Mouse (Mus musculus) embryonic facial prominence, embryonic 14.5 days (tissue): ENCODE data around the gene Myo1e. TPM values are rescaled to one million over a fixed set of nuclear protein-coding genes. Genes with fewer than 3 reads are reported as not detected.

Experiments
- ATAC-seq: fragments of 200-750 bp; cut with Nextera tagmentation; 2 replicates; pipeline ENCODE4 v1.8.0; 2017; ENCODE audit warnings: low read depth, moderate number of reproducible peaks, moderate TSS enrichment
- DNase-seq: peaks from one replicate; pipeline ENCODE4 v3.0.0-alpha.2; 2015; ENCODE audit warnings: low spot score
- H3K27ac ChIP-seq: fragments of 300-500 bp; sonication (generic); replicated peaks from 2 replicates; pipeline ENCODE4 v1.5.1; 2014; ENCODE audit warnings: low read depth, mild to moderate bottlenecking, low read length, moderate library complexity
- H3K27me3 ChIP-seq: fragments of 300-500 bp; sonication (generic); replicated peaks from 2 replicates; pipeline ENCODE4 v1.6.1; 2014; ENCODE audit warnings: low read length; ENCODE audit not compliant: control insufficient read depth, insufficient read depth
- H3K36me3 ChIP-seq: fragments of 300-500 bp; sonication (generic); 2 replicates; pipeline ENCODE4 v1.6.1; 2014; ENCODE audit warnings: low read length, mixed read lengths; ENCODE audit not compliant: control insufficient read depth, insufficient read depth
- H3K4me1 ChIP-seq: fragments of 300-500 bp; sonication (generic); 2 replicates; pipeline ENCODE4 v1.6.1; 2014; ENCODE audit warnings: antibody characterized with exemption, low read length; ENCODE audit not compliant: control insufficient read depth, insufficient read depth
- H3K4me2 ChIP-seq: fragments of 300-500 bp; sonication (generic); 2 replicates; pipeline ENCODE4 v1.6.1; 2014; ENCODE audit warnings: low read depth, mild to moderate bottlenecking, low read length, moderate library complexity, mixed read lengths
- H3K4me3 ChIP-seq: fragments of 300-500 bp; sonication (generic); 2 replicates; pipeline ENCODE4 v1.5.1; 2014; ENCODE audit warnings: low read depth, mild to moderate bottlenecking, low read length
- H3K9ac ChIP-seq: fragments of 300-500 bp; sonication (generic); 2 replicates; pipeline ENCODE4 v1.6.1; 2014; ENCODE audit warnings: low read depth, mild to moderate bottlenecking, low read length, moderate library complexity, mixed read lengths
- H3K9me3 ChIP-seq: fragments of 300-500 bp; sonication (generic); 2 replicates; pipeline ENCODE4 v1.6.1; 2016; ENCODE audit warnings: low read length; ENCODE audit not compliant: control insufficient read depth
- WGBS: fragments of 180-500 bp; shearing (Covaris S2); extraction: QIAGEN DNeasy Blood & Tissue Kit; methylation state at CpG from one replicate; pipeline ENCODE4 v1.1.7; 2014; 5-methylcytosine and 5-hydroxymethylcytosine counted together
- polyA plus RNA-seq: library from polyadenylated mRNA; unstranded; fragments of >200 nt; fragmentation: Nextera tagmentation; extraction: Ambion mirVana; gene quantifications from 2 replicates; pipeline ENCODE4 v1.2.1, GENCODE M21; 2014

Myo1e gene
- polyA plus RNA-seq, 1 experiment from 2014 or later: 22.4 TPM

GRCm38 (mm10) chr9:70243241-70243640 is 36.1 kb downstream of the Myo1e start:
- Histone ChIP-seq H3K4me2 (no peak overlapping the region), H3K9ac (no peak overlapping the region), H3K4me3 (no peak overlapping the region), H3K36me3 (no peaks in the 10 kb centered on the region), H3K27ac (no peak overlapping the region), H3K27me3 (no peaks in the 10 kb centered on the region), H3K4me1 (peaks cover 32% of the 10 kb centered on the region), H3K9me3 (no peaks in the 10 kb centered on the region)
- DNase-seq: no peak
- 68% methylated on average over 8 of the region's 8 CpGs for WGBS
- ATAC-seq: no peak

GRCm38 (mm10) chr9:70243708-70244107 is 36.6 kb downstream of the Myo1e start:
- 69% methylated on average over 2 of the region's 2 CpGs for WGBS
- no peak for DNase-seq
- no peak for ATAC-seq

GRCm38 (mm10) chr9:70244115-70244514 is 37.0 kb downstream of the Myo1e start:
- no peak for ATAC-seq
- Histone ChIP-seq H3K9ac (no peak overlapping the region), H3K27ac (no peak overlapping the region), H3K4me3 (no peak overlapping the region), H3K36me3 (no peaks in the 10 kb centered on the region), H3K4me2 (no peak overlapping the region), H3K4me1 (peaks cover 32% of the 10 kb centered on the region), H3K9me3 (no peaks in the 10 kb centered on the region), H3K27me3 (no peaks in the 10 kb centered on the region)
- WGBS: 71% methylated on average over 7 of the region's 7 CpGs
- no peak for DNase-seq

More at GRCm38 (mm10) chr9:70243708-70244107, 36.6 kb downstream of the Myo1e start:
- Histone ChIP-seq H3K27ac (no peak overlapping the region), H3K36me3 (no peaks in the 10 kb centered on the region), H3K9ac (no peak overlapping the region), H3K4me2 (no peak overlapping the region), H3K4me1 (peaks cover 32% of the 10 kb centered on the region), H3K27me3 (no peaks in the 10 kb centered on the region), H3K4me3 (no peak overlapping the region), H3K9me3 (no peaks in the 10 kb centered on the region)

GRCm38 (mm10) chr9:70245040-70245439 is 37.9 kb downstream of the Myo1e start:
- no peaks in the 10 kb centered on the region for H3K36me3 ChIP-seq
- no peak overlapping the region for H3K9ac ChIP-seq
- 88% methylated on average over 9 of the region's 9 CpGs for WGBS
- H3K27me3 ChIP-seq: no peaks in the 10 kb centered on the region
- ATAC-seq: no peak
- DNase-seq: no peak
- H3K4me3 ChIP-seq: no peak overlapping the region
- no peak overlapping the region for H3K27ac ChIP-seq
- no peaks in the 10 kb centered on the region for H3K9me3 ChIP-seq
- H3K4me2 ChIP-seq: no peak overlapping the region
- H3K4me1 ChIP-seq: peaks cover 36% of the 10 kb centered on the region

- H3K4me1 ChIP-seq: peaks cover 29% of the 10 kb centered on the region
- H3K4me2 ChIP-seq: no peak overlapping the region
- ATAC-seq (peak; percentile 34; the same call in 1 of the 2 replicates), DNase-seq (no peak)
- H3K36me3 ChIP-seq: no peaks in the 10 kb centered on the region
- no peak overlapping the region for H3K27ac ChIP-seq
- 66% methylated on average over 10 of the region's 10 CpGs for WGBS
- H3K9ac ChIP-seq: no peak overlapping the region
- no peaks in the 10 kb centered on the region for H3K9me3 ChIP-seq
- H3K27me3 ChIP-seq: no peaks in the 10 kb centered on the region
- H3K4me3 ChIP-seq: no peak overlapping the region
Measured at GRCm38 (mm10) chr9:70246427-70246826, 39.3 kb downstream of the Myo1e start.

GRCm38 (mm10) chr9:70248046-70248445 is 40.9 kb downstream of the Myo1e start:
- Histone ChIP-seq H3K27ac (no peak overlapping the region), H3K4me3 (no peak overlapping the region), H3K9me3 (no peaks in the 10 kb centered on the region), H3K9ac (no peak overlapping the region), H3K4me2 (no peak overlapping the region), H3K4me1 (peaks cover 15% of the 10 kb centered on the region; the same call in 1 of the 2 replicates), H3K27me3 (no peaks in the 10 kb centered on the region), H3K36me3 (no peaks in the 10 kb centered on the region)
- ATAC-seq (no peak), DNase-seq (no peak)
- 86% methylated on average over 6 of the region's 6 CpGs for WGBS

- no peak overlapping the region for H3K9ac ChIP-seq
- H3K4me1 ChIP-seq: peaks cover 8% of the 10 kb centered on the region; the same call in 1 of the 2 replicates
- H3K4me3 ChIP-seq: no peak overlapping the region
- no peak overlapping the region for H3K27ac ChIP-seq
- ATAC-seq (no peak), DNase-seq (no peak)
- H3K27me3 ChIP-seq: no peaks in the 10 kb centered on the region
- 88% methylated on average over 4 of the region's 4 CpGs for WGBS
- H3K36me3 ChIP-seq: no peaks in the 10 kb centered on the region
- H3K4me2 ChIP-seq: no peak overlapping the region
- no peaks in the 10 kb centered on the region for H3K9me3 ChIP-seq
Measured at GRCm38 (mm10) chr9:70248826-70249225, 41.7 kb downstream of the Myo1e start.

- ATAC-seq: no peak
- 67% methylated on average over 12 of the region's 12 CpGs for WGBS
- Histone ChIP-seq H3K4me3 (no peak overlapping the region), H3K27me3 (no peaks in the 10 kb centered on the region), H3K36me3 (no peaks in the 10 kb centered on the region), H3K4me1 (peaks cover 8% of the 10 kb centered on the region; the same call in 1 of the 2 replicates), H3K9me3 (no peaks in the 10 kb centered on the region), H3K9ac (no peak overlapping the region), H3K27ac (no peak overlapping the region), H3K4me2 (no peak overlapping the region)
- no peak for DNase-seq
Measured at GRCm38 (mm10) chr9:70249881-70250681, 42.9 kb downstream of the Myo1e start.
